Mouse (Mus musculus) testis, adult 2 months (tissue): Measurements from ENCODE around the gene Ska3.
"Not testable (repeated sequence)": the region's sequence is repeated elsewhere in the genome, so short reads cannot be mapped to it uniquely, and the experiment has no call there.

ENCODE experiments used
- CTCF ChIP-seq: fragments of 200-500 bp; IDR thresholded peaks from 2 replicates; pipeline ENCODE4 v1.5.1; 2012; ENCODE audit warnings: low read depth, mild to moderate bottlenecking, inconsistent platforms, low read length, moderate library complexity; ENCODE audit not compliant: control insufficient read depth, insufficient read depth, insufficient replicate concordance
- POLR2A ChIP-seq: fragments of 200-500 bp; IDR thresholded peaks from 2 replicates; pipeline ENCODE4 v1.6.1; 2012; ENCODE audit warnings: low read depth, mild to moderate bottlenecking, inconsistent platforms, low read length, moderate library complexity; ENCODE audit not compliant: control insufficient read depth

GRCm38 (mm10) chr14:57848061-57848460 lies 22.1 kb upstream of the Ska3 start:
- TF ChIP-seq CTCF, POLR2A: not testable (repeated sequence)
